Mouse (Mus musculus) heart, postnatal 25 days (tissue): ENCODE data around the gene Mroh9. TPM values are rescaled to one million over a fixed set of nuclear protein-coding genes. Genes with fewer than 3 reads are reported as not detected.

Experiments
- DNase-seq: peaks from one replicate; pipeline ENCODE4 v3.0.0; 2022; ENCODE audit warnings: low spot score
- intact Hi-C: fragments of 180-260 bp; cut with DNase I; formaldehyde crosslinking; loops from one replicate; pipeline ENCODE4 v1.15.1; 2025
- total RNA-seq, 2 experiments: library from RNA; stranded (reverse); gene quantifications; 2 replicates each; pipeline ENCODE4 v1.2.3; 2021

Gene Mroh9
- total RNA-seq = not detected

GRCm38 (mm10) chr1:163085570-163085969, at the start of gene Mroh9:
TSS of gene Mroh9 (minus strand) at chr1:163085670.
- DNase-seq = no peak
- intact Hi-C loops = no loop called here

GRCm38 (mm10) chr1:163129976-163130375, 44.5 kb upstream of the Mroh9 start:
- intact Hi-C loops = no loop called here
- no peak for DNase-seq

DNA sequence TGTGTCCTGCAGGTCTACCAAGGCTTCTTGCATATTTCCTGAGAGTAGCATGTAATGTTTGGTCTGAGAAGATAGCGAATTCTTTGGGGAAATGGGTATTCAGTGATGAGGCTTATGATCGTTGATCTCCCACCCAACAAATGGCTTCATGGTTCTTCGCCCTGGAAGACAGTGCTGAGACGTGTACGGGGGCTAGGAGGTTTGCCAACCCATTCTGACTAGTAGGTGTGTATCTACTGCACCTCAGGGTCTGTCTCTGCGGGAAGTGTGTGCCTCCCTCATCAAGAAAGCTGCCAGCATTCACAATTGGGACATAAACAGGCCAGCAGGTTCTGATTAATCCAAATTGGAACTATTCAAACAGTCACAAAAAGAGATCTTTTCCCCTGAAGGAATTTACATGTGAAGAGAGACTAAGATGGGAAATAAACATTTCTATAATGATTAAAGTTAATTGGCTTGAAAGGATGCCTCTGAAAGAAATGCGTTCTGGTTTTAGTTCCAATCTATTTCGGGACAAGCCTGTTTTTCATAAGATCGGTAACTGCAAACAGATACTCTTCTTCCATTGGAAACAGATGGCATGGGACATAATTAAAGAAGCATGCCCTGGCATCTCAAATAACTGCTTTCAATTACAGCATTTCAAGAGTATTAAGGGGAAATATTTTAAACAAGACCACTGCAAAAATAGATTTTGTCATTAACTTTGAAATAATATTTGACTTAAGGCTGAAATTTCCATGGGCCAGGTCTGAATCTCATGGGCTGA, 43.8 kb upstream of the Mroh9 start:
- intact Hi-C loops = no loop called here
- no peak for DNase-seq

GRCm38 (mm10) chr1:163126175-163126881, 40.9 kb upstream of the Mroh9 start:
- intact Hi-C loops = no loop called here
- DNase-seq = no peak

DNA sequence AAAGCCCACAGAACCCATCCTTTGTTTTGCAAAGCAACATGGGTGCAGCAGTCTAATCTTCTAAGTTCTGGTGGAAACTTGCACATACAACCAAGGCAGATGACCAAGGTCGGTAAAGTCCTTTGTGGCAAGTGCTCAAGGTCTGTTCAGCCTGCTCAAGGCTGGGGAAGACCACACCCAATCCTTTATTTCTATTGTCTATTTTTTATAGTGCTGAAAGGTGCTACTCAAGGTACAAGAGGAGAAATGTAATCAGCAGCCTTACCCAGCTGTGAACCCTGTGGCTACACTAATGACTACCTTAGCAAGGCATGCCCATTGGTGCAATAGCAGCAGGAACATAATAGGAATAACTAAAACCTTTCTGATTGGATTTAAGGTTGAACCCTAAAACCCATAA, 36.9 kb upstream of the Mroh9 start:
- no peak for DNase-seq
- intact Hi-C loops = no loop called here

- no peak for DNase-seq
Measured at GRCm38 (mm10) chr1:163113461-163114174, 28.1 kb upstream of the Mroh9 start.

DNA sequence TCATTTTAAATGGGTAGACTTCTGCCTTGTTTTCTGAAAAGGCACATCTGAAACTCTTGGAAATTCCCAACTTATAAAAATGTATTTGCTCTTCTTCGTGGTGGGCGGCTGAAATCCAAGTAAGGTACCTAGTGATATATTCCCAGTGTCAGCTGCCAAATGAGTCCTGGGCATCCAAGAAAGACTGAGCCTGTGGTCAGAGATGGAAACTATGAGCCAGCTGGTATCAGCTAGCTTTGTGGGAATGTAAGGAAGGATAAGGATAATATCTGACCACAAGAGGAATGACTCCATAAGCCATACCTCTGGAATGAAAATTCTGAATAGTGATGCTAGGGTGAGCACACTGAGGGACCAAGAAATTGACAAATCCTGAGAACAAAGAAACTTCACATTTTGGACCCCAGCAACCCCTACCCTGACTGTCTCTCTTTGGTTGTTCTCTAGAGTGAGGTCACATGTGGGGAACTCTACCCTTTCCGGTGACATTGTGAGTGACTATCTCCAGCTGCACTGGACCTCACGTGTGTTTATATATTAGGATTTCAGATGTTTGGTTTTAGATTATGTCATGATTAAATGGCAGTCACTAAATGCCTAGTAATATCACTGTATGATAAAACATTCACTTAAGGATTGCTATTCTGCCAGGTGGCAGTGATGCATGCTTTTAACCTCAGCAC, 27.2 kb upstream of the Mroh9 start:
- no peak for DNase-seq
- intact Hi-C loops = no loop called here

More at GRCm38 (mm10) chr1:163113461-163114174, 28.1 kb upstream of the Mroh9 start:
- intact Hi-C loops = no loop called here

GRCm38 (mm10) chr1:163104960-163105359, 19.5 kb upstream of the Mroh9 start:
- intact Hi-C loops = no loop called here
- DNase-seq = no peak

GRCm38 (mm10) chr1:163091438-163092155, 6.1 kb upstream of the Mroh9 start:
- no peak for DNase-seq

DNA sequence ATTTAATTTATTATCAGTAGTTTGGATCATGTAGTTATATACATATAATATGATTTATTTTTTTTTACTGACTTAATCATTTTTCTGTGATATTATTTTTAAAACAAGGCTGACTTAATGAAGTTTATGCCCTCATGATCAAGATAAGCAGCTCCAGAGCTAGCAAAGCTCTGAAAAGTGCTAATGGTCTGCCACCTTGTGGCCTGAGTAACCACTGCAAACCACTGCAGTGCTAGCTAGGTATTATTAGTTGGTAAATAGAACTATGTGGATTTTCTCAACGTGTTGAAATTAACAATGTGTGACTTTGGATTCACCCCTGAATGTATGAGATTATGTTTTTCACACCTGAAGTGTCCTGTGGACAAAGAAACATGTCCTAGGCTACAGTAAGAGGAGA, 15.0 kb downstream of the Mroh9 start:
- intact Hi-C loops = loop anchor here (2.0 kb wide), 1 partner anchor 174 kb away; no protein-coding TSS in a partner anchor
- DNase-seq = no peak

More at GRCm38 (mm10) chr1:163091438-163092155, 6.1 kb upstream of the Mroh9 start:
- intact Hi-C loops = no loop called here

DNA sequence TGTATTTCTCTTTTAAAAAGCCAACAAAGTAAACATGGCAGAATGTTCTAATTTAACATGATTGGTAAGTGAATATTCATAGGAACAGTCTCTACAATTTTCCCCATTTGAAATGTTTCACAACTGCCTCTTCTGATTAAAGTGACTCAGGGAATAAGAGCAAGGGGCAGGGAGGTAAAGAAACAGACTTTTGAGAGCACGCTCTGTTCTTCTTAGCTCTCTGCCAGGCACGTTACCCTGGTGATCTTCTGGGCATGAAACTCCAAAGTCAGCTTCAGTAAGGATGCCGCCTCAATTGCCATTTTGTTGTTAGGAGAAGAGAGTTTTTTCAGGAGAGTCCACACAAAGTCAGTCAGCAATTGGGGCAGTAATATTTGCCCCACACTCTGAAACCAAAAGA, 25.1 kb downstream of the Mroh9 start:
- intact Hi-C loops = no loop called here

DNA sequence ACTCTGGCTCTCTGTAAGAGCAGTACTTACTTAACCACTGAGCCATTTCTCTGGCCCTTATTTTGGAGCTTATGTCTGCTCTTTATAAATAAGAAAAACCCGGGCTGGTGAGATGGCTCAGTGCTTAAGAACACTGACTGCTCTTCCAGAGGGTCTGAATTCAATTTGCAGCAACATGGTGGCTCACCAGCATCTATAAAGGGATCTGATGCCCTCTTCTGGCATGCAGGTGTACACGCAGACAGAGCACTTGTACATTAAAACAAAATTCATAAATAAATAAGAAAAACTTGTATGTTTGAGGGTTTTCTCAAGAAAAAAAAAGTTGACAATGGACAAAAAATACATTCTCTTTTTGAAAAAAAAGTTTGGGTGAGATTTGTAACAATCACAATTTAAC, 28.1 kb downstream of the Mroh9 start:
- no peak for DNase-seq
- intact Hi-C loops = loop anchor here (2.0 to 5.0 kb wide), 2 partner anchors 161 to 245 kb away; partner anchors contain the start of gene Fmo4

More for the DNA sequence above, 25.1 kb downstream of the Mroh9 start:
- DNase-seq = no peak

GRCm38 (mm10) chr1:163055629-163056028, 29.8 kb downstream of the Mroh9 start:
- intact Hi-C loops = loop anchor here (2.0 to 5.0 kb wide), 2 partner anchors 159 to 243 kb away; partner anchors contain the start of gene Fmo4
- no peak for DNase-seq

DNA sequence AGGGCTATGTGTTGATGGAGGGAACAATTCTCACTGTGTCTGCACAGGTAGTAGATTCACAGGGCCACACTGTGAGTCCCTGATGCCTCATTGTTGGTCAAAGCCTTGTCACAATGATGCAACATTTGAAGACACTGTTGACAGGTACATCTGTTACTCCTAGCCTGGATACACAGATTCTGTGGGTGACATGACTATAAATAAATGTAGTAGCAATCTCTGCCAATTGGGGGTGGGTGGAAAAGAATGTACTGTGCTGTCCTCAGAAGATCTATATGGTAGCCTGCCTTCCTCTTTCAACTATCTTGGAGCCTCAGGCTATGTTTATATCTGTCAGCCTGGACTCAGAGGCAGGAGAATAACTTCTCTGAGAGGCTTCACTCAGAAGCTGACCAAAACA, 62.4 kb downstream of the Mroh9 start:
- intact Hi-C loops = no loop called here

GRCm38 (mm10) chr1:163009220-163009619, 76.2 kb downstream of the Mroh9 start:
- DNase-seq = no peak
- intact Hi-C loops = no loop called here

More for the DNA sequence above, 62.4 kb downstream of the Mroh9 start:
- DNase-seq = no peak

DNA sequence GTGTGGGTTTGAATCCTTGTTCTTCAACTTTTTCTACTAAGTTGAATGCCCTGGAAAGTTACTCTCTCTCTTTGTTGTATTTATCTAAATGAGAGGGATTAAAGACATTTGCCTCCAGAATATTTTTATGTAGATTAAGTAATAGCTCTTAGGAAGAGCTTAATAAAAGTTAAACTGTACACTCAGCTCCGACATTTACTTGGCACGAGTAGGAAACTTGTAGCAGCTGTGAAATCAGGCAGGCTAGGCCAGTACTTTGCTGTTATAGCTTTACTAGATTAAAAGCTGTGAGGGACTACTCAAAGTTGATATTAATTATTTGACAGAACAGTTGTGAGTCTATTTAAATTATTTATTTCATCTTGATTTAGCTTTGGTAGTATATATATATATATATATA, 82.0 kb downstream of the Mroh9 start:
- no peak for DNase-seq
- intact Hi-C loops = no loop called here

DNA sequence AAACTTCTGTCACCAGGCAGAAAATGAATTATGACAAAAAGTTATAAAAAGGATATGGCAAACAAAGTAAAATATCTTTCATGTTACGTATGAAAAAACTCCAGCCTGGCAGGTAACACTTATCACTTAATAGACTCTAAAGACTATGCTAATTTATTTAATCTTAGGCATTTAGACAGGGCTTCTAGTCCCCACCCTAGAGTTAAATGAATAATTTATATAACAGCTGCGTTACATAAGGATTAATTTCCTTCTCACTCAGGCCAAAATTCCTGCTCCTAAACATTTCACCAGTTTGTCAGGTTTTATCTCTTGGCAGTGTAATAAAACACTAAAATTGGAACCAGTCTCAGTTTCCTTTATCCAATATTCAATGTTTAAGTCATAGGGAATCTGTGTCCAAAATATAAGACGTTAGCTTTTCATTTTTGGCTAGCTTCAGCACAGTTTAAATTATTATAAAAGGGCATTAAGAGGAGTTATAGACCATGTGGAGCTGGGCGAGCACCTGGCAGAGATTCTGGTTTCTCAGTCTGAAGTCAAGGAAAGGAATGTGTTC, 84.1 kb downstream of the Mroh9 start:
- intact Hi-C loops = no loop called here
- no peak for DNase-seq

DNA sequence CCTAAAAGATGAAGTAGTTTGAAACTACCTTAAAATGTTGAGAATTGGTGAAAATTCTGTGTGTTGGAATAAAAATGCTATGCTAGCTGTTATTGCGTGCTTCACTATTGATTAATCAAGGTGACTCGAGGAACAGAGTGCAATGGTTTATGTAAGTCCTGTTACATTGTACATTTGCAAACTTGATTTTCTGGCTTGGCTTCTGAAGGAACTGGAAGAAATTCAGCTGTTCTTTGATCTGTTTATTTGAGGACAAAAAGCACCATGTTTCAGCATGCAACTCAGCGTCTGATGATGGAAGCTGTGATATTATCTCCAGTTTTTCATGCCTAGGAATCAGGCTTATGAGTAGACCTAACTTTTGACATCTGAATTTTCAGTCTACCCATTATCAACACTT, 97.9 kb downstream of the Mroh9 start:
- DNase-seq = no peak
- intact Hi-C loops = no loop called here

DNA sequence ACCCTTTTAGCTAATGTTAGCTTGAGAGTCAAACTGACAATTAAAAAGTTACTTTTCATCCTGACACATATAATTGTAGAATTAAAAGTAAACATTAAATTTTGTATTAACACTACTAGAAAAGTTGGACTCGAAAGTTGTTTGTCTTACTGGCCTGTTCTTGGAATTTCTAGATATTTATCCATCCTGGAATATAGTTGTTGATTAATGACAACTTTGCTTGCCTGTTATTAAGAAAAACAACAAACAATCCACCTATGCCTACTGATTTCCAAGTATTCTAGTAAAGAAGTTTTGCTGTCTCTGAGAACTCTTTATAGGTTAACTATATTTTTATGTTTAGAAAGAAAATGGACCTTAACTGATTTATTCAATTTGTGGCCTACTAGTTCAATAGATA, 98.7 kb downstream of the Mroh9 start:
- intact Hi-C loops = no loop called here

More for the DNA sequence above, 98.7 kb downstream of the Mroh9 start:
- DNase-seq = no peak
